Mouse (Mus musculus): Measurements from ENCODE around the gene Gpt2.

Gene Gpt2

GRCm38 (mm10) chr8:85526105-85526504 lies 33.7 kb downstream of the Gpt2 start:
- DNase-seq (ENCODE audit: low read depth, low spot score) = peak; percentile 55

GRCm38 (mm10) chr8:85528959-85529358 lies 36.6 kb downstream of the Gpt2 start:
- no peak for DNase-seq (ENCODE audit: low read depth, low spot score)

GRCm38 (mm10) chr8:85530717-85531116 lies 38.3 kb downstream of the Gpt2 start:
- DNase-seq (ENCODE audit: low read depth, low spot score) = no peak

- no peak for DNase-seq (ENCODE audit: low read depth, low spot score)
Measured at GRCm38 (mm10) chr8:85531471-85531870, 39.1 kb downstream of the Gpt2 start.

- no peak for DNase-seq (ENCODE audit: low read depth, low spot score)
Measured at GRCm38 (mm10) chr8:85532843-85533242, 40.5 kb downstream of the Gpt2 start.

GRCm38 (mm10) chr8:85533434-85533833 lies 41.1 kb downstream of the Gpt2 start:
- DNase-seq (ENCODE audit: low read depth, low spot score) = no peak

GRCm38 (mm10) chr8:85534163-85534562 lies 41.8 kb downstream of the Gpt2 start:
- DNase-seq (ENCODE audit: low read depth, low spot score) = no peak

- no peak for DNase-seq (ENCODE audit: low read depth, low spot score)
Measured at GRCm38 (mm10) chr8:85536332-85536731, 44.0 kb downstream of the Gpt2 start.

GRCm38 (mm10) chr8:85551934-85552333 lies 59.6 kb downstream of the Gpt2 start:
- no peak for DNase-seq (ENCODE audit: low read depth, low spot score)

- peak; percentile 73 for DNase-seq (ENCODE audit: low read depth, low spot score)
Measured at GRCm38 (mm10) chr8:85554391-85555180, 62.2 kb downstream of the Gpt2 start.

GRCm38 (mm10) chr8:85555181-85556145 lies 63.1 kb downstream of the Gpt2 start, which contains the start of gene Dnaja2:
Dnaja2 (minus strand) TSS chr8:85555344.
- DNase-seq (ENCODE audit: low read depth, low spot score) = peak; percentile 96

- DNase-seq (ENCODE audit: low read depth, low spot score) = no peak
Measured at GRCm38 (mm10) chr8:85556986-85557600, 64.7 kb downstream of the Gpt2 start.

- no peak for DNase-seq (ENCODE audit: low read depth, low spot score)
Measured at GRCm38 (mm10) chr8:85557601-85557986, 65.2 kb downstream of the Gpt2 start.

- no peak for DNase-seq (ENCODE audit: low read depth, low spot score)
Measured at GRCm38 (mm10) chr8:85559201-85559600, 66.8 kb downstream of the Gpt2 start.

- DNase-seq (ENCODE audit: low read depth, low spot score) = no peak
Measured at GRCm38 (mm10) chr8:85559966-85560365, 67.6 kb downstream of the Gpt2 start.

- DNase-seq (ENCODE audit: low read depth, low spot score) = no peak
Measured at GRCm38 (mm10) chr8:85563336-85563735, 71.0 kb downstream of the Gpt2 start.

- DNase-seq (ENCODE audit: low read depth, low spot score) = no peak
Measured at GRCm38 (mm10) chr8:85565186-85565585, 72.8 kb downstream of the Gpt2 start.

- DNase-seq (ENCODE audit: low read depth, low spot score) = no peak
Measured at GRCm38 (mm10) chr8:85567801-85568200, 75.4 kb downstream of the Gpt2 start.

- no peak for DNase-seq (ENCODE audit: low read depth, low spot score)
Measured at GRCm38 (mm10) chr8:85570466-85570865, 78.1 kb downstream of the Gpt2 start.

GRCm38 (mm10) chr8:85573972-85574496 lies 81.7 kb downstream of the Gpt2 start:
- no peak for DNase-seq (ENCODE audit: low read depth, low spot score)

Data from CD4-positive helper T cell, adult 2 months (primary cell).